Mouse (Mus musculus): Measurements from ENCODE around the gene Cntrl.

GRCm38 (mm10) chr2:35079166-35079565 lies 30.1 kb upstream of the Cntrl start:
- TF ChIP-seq CTCF (IDR thresholded peaks at IDR 0.05; ENCODE audit: low read depth) (no peak), EP300 (optimal IDR thresholded peaks at IDR 0.05) (no peak)

Data from stomach, postnatal 0 days (tissue).